Mouse (Mus musculus) embryonic facial prominence, embryonic 15.5 days (tissue): Measurements from ENCODE around the gene Slc26a11. TPM values are rescaled to one million over a fixed set of nuclear protein-coding genes. Genes with fewer than 3 reads are reported as not detected.

Source experiments
- ATAC-seq: fragments of 200-750 bp; cut with Nextera tagmentation; 2 replicates; pipeline ENCODE4 v1.8.0; 2017; ENCODE audit warnings: low read depth, moderate TSS enrichment; ENCODE audit not compliant: insufficient number of reproducible peaks, low FRiP score, low TSS enrichment
- H3K27ac ChIP-seq: fragments of 300-500 bp; sonication (generic); replicated peaks from 2 replicates; pipeline ENCODE4 v1.5.1; 2015; ENCODE audit warnings: mild to moderate bottlenecking, inconsistent platforms
- H3K27me3 ChIP-seq: fragments of 300-500 bp; sonication (generic); 2 replicates; pipeline ENCODE4 v1.6.1; 2015; ENCODE audit warnings: inconsistent platforms
- H3K36me3 ChIP-seq: fragments of 300-500 bp; sonication (generic); 2 replicates; pipeline ENCODE4 v1.6.1; 2015; ENCODE audit warnings: mild to moderate bottlenecking, inconsistent platforms
- H3K4me1 ChIP-seq: fragments of 300-500 bp; sonication (generic); 2 replicates; pipeline ENCODE4 v1.6.1; 2015; ENCODE audit warnings: inconsistent platforms
- H3K4me2 ChIP-seq: fragments of 300-500 bp; sonication (generic); replicated peaks from 2 replicates; pipeline ENCODE4 v1.6.1; 2015; ENCODE audit warnings: mild to moderate bottlenecking, inconsistent platforms
- H3K4me3 ChIP-seq: fragments of 300-500 bp; sonication (generic); replicated peaks from 2 replicates; pipeline ENCODE4 v1.5.1; 2015; ENCODE audit warnings: mild to moderate bottlenecking, inconsistent platforms
- H3K9ac ChIP-seq: fragments of 300-500 bp; sonication (generic); 2 replicates; pipeline ENCODE4 v1.6.1; 2015; ENCODE audit warnings: inconsistent platforms
- H3K9me3 ChIP-seq: fragments of 300-500 bp; sonication (generic); replicated peaks from 2 replicates; pipeline ENCODE4 v1.6.1; 2016; ENCODE audit warnings: inconsistent platforms
- WGBS: fragments of 180-500 bp; shearing (Covaris S2); methylation state at CpG from one replicate; pipeline ENCODE4 v1.1.7; 2015; 5-methylcytosine and 5-hydroxymethylcytosine counted together
- polyA plus RNA-seq: library from polyadenylated mRNA; unstranded; fragments of >200 nt; fragmentation: Nextera tagmentation; extraction: Ambion mirVana; gene quantifications from 2 replicates; pipeline ENCODE4 v1.2.1, GENCODE M21; 2015

Gene Slc26a11
- polyA plus RNA-seq, 1 experiment from 2014 or later, result 11.7 TPM

DNA sequence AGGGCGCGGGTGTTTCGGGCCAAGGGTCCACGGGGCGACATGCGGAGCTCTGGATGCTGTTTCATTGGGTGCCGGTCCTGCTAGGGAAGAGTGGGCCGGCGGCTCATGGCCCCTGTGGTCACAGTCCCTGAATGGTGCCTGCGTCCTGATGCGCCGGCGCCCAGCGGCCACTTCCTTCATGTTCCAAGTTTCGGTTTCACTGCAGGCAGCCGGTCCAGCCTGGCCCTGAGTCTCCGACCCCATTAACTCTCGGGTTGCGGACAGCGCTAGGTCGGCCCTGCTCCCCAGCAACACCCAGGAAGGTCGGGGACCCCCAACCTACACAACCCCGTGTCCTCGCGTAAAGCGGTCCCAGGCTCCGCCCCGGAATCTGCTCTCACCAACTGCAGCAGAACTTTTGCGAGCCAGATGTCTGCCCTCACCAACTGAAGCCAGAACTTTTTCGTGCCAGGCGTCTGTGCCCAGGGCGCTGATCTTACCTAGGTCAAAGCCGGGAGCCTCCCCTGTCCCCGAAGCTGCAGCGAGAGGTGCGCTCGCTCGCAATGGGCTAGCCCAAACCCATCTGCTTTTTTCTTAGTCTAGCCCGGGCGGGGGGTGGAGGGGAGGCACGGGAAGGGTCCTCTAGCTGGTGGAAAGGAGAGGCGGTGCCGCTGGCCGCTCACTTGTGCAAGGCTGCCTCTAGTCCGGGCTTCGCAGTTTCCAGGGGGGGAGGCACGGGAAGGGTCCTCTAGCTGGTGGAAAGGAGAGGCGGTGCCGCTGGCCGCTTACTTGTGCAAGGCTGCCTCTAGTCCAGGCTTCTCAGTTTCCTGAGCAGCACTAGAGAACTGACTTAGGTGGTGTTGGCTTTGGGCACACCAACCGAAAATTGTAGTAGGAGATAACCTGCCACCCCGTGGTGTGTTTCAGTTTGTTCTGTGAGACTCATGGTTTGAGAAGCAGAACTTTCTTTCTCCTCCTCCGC, 35.2 kb downstream of the Slc26a11 start:
- Histone ChIP-seq H3K9me3 (no peaks in the 10 kb centered on the region), H3K9ac (peak overlapping the region; percentile 48), H3K27ac (peak overlapping the region; percentile 76), H3K4me2 (peak overlapping the region; percentile 96), H3K4me1 (peaks cover 30% of the 10 kb centered on the region), H3K27me3 (peaks cover 56% of the 10 kb centered on the region), H3K36me3 (no peaks in the 10 kb centered on the region), H3K4me3 (peak overlapping the region; percentile 74)
- peak; percentile 31 for ATAC-seq
- 2% methylated on average over 53 of the region's 53 CpGs for whole genome bisulfite sequencing

DNA sequence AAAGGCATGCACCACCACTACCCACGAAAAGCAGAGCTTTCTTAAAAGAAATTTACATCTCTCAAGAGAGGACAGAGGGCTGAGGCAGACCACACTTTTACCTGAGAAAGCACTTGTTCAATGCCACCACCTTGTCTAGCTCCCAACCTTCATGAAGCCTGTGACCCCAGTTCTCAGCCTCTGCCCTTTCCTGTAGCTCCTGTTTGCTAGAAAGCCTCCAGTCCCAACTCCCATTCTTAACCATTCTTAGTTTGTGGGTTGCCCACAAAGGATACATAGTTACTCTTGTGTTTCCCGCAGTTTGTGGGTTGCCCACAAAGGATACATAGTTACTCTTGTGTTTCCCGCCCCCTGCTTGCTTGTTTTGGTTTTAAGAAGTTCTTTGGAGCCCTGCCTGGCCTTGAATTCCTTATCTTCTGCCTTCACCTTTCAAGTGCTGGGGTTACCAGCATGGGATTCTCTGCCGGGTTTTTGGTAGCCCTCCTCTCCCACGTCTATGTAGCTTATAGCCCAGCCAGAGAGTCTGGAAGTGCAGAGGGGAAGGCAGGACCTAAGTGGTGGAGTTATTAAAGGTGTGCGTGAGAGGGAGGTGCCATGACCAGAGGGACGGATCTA, 36.1 kb downstream of the Slc26a11 start:
- ATAC-seq, result no peak
- Histone ChIP-seq H3K27me3 (peaks cover 65% of the 10 kb centered on the region), H3K9me3 (no peaks in the 10 kb centered on the region), H3K9ac (no peak overlapping the region), H3K4me3 (no peak overlapping the region), H3K4me2 (peak overlapping the region; percentile 96), H3K4me1 (peaks cover 30% of the 10 kb centered on the region), H3K36me3 (no peaks in the 10 kb centered on the region), H3K27ac (no peak overlapping the region)
- 28% methylated on average over 7 of the region's 7 CpGs for WGBS

DNA sequence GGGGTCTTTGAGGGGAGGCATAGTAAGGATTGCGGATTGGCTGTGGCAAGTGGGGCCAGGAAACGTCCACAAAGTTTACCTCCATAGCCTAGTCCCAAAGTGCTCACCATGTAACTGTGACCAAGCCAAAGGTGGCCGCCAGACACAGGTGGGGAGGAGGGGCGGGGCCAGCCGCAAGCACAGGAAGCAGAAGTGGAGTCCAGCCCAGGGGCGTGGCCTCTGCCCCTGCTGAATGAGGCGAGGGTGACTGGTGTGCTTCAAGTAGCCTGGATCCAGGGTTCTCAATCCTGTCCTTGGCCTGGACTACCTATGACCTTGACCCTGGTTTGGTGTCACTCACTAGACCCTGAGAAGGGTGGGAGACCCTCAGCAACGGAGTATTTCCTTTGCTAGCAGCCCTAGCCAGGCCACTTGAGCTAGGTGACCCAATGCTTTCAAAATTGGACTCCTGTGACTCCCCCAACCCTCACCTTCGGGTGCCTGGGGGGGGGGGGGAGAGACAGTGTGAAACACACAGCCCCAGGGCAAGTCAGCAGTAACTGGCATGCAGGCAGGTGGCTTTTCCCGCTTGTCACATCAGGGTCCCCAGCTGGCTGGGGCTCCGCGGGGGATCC, 36.8 kb downstream of the Slc26a11 start:
- no peak for ATAC-seq
- Histone ChIP-seq H3K27ac (no peak overlapping the region), H3K4me3 (peak overlapping the region; percentile 61)

DNA sequence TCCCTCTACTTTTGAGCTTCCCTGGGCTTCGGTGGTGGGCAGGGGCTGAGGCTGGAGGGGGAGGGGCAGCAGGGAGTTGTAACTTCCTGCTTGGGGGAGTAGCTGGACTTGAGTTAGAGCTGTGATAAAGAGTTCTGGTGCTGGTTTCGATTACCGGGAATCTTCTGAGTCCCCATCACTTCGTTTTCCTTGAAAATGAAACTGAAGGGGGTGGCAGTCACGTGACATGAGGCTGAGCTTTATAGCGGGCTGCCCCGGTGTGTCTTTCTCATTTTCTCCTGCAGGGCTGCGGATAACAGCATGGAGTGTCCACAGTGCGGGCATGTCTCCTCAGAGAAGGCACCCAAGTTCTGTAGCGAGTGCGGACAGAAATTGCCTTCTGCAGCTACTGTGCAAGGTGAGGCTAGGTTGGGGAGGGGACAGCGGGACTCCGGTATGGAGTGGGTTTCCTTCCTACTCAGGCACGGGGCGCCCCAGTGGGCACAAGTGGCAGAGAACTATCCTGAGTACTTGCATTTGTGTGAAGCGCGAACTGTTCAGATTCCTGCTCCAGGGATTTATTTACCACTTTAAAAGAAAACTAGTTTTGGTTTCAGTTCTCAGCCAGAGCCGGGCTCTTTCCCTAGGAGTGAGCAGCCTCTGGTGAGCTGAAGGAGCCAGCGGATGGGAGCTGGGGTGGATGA, 37.6 kb downstream of the Slc26a11 start, which contains the start of gene Rnf213:
Gene Rnf213 (plus strand): TSS at position 301 of the 683 bp plus-strand sequence.
- Histone ChIP-seq H3K4me2 (peak within 1 kb of the TSS; percentile 80), H3K9me3 (no peaks in the 10 kb centered on the region), H3K36me3 (no peaks in the 10 kb centered on the region), H3K27me3 (peaks cover 67% of the 10 kb centered on the region), H3K27ac (peak within 1 kb of the TSS; percentile 34; the same call in 1 of the 2 replicates), H3K4me3 (peak within 1 kb of the TSS; percentile 61), H3K9ac (peak within 1 kb of the TSS; percentile 44), H3K4me1 (peaks cover 30% of the 10 kb centered on the region)
- ATAC-seq, result peak; percentile 29
- 1% methylated on average over 19 of the region's 19 CpGs for WGBS

More for the DNA sequence above, 36.8 kb downstream of the Slc26a11 start:
- no peaks in the 10 kb centered on the region for H3K9me3 ChIP-seq
- H3K4me1 ChIP-seq, result peaks cover 30% of the 10 kb centered on the region
- H3K27me3 ChIP-seq, result peaks cover 70% of the 10 kb centered on the region
- no peak overlapping the region for H3K9ac ChIP-seq
- H3K36me3 ChIP-seq, result no peaks in the 10 kb centered on the region
- H3K4me2 ChIP-seq, result peak overlapping the region; percentile 80
- WGBS, result 7% methylated on average over 12 of the region's 12 CpGs

DNA sequence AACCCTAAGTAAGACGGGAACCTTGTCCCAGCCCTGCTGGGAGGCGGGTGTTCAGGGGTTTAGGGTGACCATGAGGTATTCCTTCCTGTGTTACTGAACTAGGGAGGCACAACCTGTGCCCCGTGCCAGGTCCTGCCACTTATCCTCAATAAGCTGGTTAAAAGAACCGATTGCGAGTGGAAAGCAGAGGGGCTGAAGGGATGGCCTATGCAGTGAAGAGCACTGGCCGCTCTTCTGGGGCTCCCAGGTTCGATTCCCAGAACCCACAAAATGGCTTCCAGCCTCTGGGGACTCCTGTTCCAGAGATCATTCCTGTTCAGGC, 38.1 kb downstream of the Slc26a11 start:
- Histone ChIP-seq H3K9me3 (no peaks in the 10 kb centered on the region), H3K27me3 (peaks cover 65% of the 10 kb centered on the region), H3K4me3 (peak overlapping the region; percentile 61), H3K9ac (peak overlapping the region; percentile 44), H3K4me2 (peak overlapping the region; percentile 80), H3K4me1 (peaks cover 30% of the 10 kb centered on the region), H3K27ac (0 out of 2 replicates have a peak overlapping the region, but pooled peaks have one; percentile 34), H3K36me3 (no peaks in the 10 kb centered on the region)
- 25% methylated on average over 7 of the region's 7 CpGs for WGBS
- ATAC-seq, result no peak

DNA sequence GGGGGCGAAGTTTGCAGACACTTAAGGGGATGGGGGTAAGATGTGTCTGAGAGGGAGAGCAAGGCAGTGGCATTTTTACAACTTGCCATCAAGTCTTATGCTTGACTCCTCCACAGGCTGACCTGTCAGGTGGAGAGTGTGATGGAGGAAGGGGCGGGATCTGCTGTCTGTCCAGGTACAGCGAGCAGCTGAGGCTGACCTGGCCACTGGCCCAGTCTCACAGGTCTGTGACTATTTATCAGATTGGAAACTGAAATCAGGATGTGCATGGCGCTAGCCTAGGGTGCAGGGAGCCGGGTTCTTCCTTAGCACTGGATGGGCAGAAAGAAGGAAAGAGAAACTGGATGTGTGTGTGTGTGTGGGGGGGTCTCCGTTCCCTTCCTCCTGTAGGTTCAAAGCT, 38.9 kb downstream of the Slc26a11 start:
- Histone ChIP-seq H3K4me1 (peaks cover 30% of the 10 kb centered on the region), H3K4me3 (no peak overlapping the region; the same call in 1 of the 2 replicates), H3K9me3 (no peaks in the 10 kb centered on the region), H3K27me3 (peaks cover 61% of the 10 kb centered on the region), H3K4me2 (no peak overlapping the region), H3K9ac (no peak overlapping the region), H3K27ac (no peak overlapping the region), H3K36me3 (no peaks in the 10 kb centered on the region)
- 49% methylated on average over 6 of the region's 6 CpGs for WGBS
- no peak for ATAC-seq

DNA sequence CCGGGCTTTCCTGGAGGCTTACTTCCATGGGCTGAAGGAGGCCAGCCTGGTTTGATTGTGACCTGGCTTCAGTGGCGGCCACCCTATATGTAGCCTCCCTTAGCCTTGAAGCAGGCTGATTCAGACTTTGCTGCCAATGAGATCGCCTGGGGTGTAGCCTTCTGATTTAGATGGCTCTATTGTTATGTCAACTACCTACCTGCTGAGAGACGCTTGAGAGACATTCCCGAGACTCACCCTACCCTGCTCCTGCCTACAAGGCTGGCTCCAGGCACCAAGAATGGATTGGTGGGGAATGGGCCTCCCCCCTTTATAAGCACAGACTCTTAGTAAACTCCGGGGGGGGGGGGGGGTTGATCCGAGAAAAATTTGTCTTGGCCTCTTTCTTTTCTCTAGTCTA, 40.0 kb downstream of the Slc26a11 start:
- no peak overlapping the region for H3K9ac ChIP-seq
- H3K27me3 ChIP-seq, result peaks cover 49% of the 10 kb centered on the region
- peaks cover 24% of the 10 kb centered on the region for H3K4me1 ChIP-seq
- no peaks in the 10 kb centered on the region for H3K9me3 ChIP-seq
- no peak overlapping the region for H3K4me3 ChIP-seq
- no peak overlapping the region for H3K27ac ChIP-seq
- ATAC-seq, result no peak
- no peak overlapping the region for H3K4me2 ChIP-seq
- no peaks in the 10 kb centered on the region for H3K36me3 ChIP-seq
- 11% methylated on average over 7 of the region's 7 CpGs for WGBS

DNA sequence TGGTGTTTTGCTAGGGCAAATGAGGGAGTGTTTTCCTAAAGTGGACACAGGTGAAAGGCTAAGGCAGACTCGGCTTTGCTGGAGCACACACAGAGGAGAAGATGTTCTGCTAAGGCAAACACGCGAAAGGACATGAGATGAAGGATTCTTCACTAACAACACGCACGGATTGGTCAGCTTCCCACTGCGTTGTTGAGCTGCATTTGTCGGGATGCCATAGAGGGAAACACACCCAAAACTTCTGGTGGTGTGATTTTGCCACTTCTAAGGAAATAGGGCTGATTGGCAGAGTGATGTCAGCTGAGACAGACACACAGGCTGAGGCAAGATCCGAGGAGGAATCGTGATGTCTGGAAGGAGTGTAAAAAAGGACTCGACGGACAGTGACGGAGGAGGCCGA, 40.6 kb downstream of the Slc26a11 start:
- no peaks in the 10 kb centered on the region for H3K36me3 ChIP-seq
- H3K27me3 ChIP-seq, result peaks cover 45% of the 10 kb centered on the region
- no peak overlapping the region for H3K27ac ChIP-seq
- peaks cover 19% of the 10 kb centered on the region for H3K4me1 ChIP-seq
- H3K9ac ChIP-seq, result no peak overlapping the region; the same call in 1 of the 2 replicates
- no peak overlapping the region for H3K4me3 ChIP-seq
- no peak for ATAC-seq
- WGBS, result 17% methylated on average over 13 of the region's 13 CpGs
- no peak overlapping the region for H3K4me2 ChIP-seq
- no peaks in the 10 kb centered on the region for H3K9me3 ChIP-seq

DNA sequence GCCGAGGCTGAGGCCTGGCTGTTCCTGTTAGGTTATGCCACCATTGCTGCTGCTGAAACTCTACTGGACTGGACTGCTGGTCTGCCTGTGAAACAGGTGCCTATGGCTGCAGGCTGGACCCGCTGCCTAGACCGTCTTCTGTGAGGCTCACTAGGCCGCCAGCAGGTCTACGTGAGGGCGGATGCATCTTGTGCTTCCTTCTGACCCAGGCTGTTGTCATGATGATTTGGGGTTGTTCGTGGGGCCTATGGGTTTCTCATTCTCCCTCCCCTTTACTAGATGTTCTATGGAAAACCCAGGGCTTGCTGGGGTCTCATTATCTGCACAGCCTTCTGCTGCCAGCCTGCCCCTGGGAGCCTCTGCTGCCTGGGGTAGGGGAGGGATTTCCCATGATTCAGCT, 41.1 kb downstream of the Slc26a11 start:
- 63% methylated on average over 7 of the region's 7 CpGs for WGBS
- Histone ChIP-seq H3K36me3 (no peaks in the 10 kb centered on the region), H3K4me2 (no peak overlapping the region), H3K9me3 (no peaks in the 10 kb centered on the region), H3K4me3 (no peak overlapping the region), H3K27me3 (peaks cover 39% of the 10 kb centered on the region), H3K9ac (no peak overlapping the region; the same call in 1 of the 2 replicates), H3K27ac (no peak overlapping the region), H3K4me1 (peaks cover 16% of the 10 kb centered on the region)
- no peak for ATAC-seq

DNA sequence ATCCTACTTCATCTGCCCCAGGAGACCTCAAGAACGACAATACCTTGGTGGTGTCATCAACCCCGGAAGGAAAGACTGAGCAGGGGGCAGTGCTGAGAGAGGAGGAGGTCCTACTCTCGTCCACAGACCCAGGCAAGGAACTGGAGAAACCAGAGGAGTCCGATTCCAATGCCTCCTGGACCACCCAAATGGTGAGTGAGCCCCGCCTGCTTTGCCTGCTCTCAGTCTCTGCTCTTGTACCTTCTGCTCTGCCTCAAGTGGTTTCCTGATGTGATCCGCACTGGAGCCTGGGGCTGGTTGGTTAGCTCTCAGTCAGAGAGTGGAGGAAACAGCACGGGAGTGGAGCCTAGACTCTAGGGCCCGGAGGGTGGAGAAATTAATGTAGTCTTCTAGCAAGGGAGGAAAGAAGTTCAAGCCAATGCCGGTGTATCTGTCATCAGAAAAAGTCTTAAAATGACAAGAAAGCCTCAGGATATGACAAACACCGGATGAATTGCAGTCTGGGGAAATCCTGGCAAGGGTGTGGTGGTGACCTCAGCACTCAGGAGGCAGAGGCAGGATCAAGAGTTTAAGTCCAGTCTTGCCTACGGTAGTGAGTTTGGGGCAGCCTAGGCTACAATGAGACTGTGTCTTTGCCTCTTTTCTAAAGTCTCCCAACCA, 47.3 kb downstream of the Slc26a11 start:
- no peak for ATAC-seq
- no peaks in the 10 kb centered on the region for H3K4me1 ChIP-seq
- WGBS, result 31% methylated on average over 11 of the region's 11 CpGs
- no peaks in the 10 kb centered on the region for H3K9me3 ChIP-seq
- no peak overlapping the region for H3K27ac ChIP-seq
- H3K4me3 ChIP-seq, result no peak overlapping the region
- no peaks in the 10 kb centered on the region for H3K36me3 ChIP-seq
- no peak overlapping the region for H3K9ac ChIP-seq
- H3K4me2 ChIP-seq, result no peak overlapping the region
- no peaks in the 10 kb centered on the region for H3K27me3 ChIP-seq
